Mouse (Mus musculus) embryonic facial prominence, embryonic 10.5 days (tissue): Measurements from ENCODE around the gene Gjc3. TPM values are rescaled to one million over a fixed set of nuclear protein-coding genes. Genes with fewer than 3 reads are reported as not detected.

Experiments
- DNase-seq: peaks from one replicate; pipeline ENCODE4 v3.0.0-alpha.2; 2017; ENCODE audit warnings: low spot score
- H3K27ac ChIP-seq: fragments of 300-500 bp; sonication (generic); replicated peaks from 2 replicates; pipeline ENCODE4 v1.5.1; 2016; ENCODE audit warnings: mild to moderate bottlenecking
- H3K27me3 ChIP-seq: fragments of 300-500 bp; sonication (generic); replicated peaks from 2 replicates; pipeline ENCODE4 v1.6.1; 2016; ENCODE audit warnings: low read depth, mild to moderate bottlenecking; ENCODE audit not compliant: poor library complexity, severe bottlenecking
- H3K36me3 ChIP-seq: fragments of 300-500 bp; sonication (generic); replicated peaks from 2 replicates; pipeline ENCODE4 v1.6.1; 2016; ENCODE audit warnings: mild to moderate bottlenecking, moderate library complexity
- H3K4me1 ChIP-seq: fragments of 300-500 bp; sonication (generic); 2 replicates; pipeline ENCODE4 v1.6.1; 2016
- H3K4me3 ChIP-seq: fragments of 300-500 bp; sonication (generic); 2 replicates; pipeline ENCODE4 v1.5.1; 2016; ENCODE audit warnings: mild to moderate bottlenecking, moderate library complexity
- H3K9me3 ChIP-seq: fragments of 300-500 bp; sonication (generic); 2 replicates; pipeline ENCODE4 v1.6.1; 2016; ENCODE audit warnings: mild to moderate bottlenecking
- WGBS: fragments of 180-500 bp; shearing (Covaris S2); methylation state at CpG from one replicate; pipeline ENCODE4 v1.1.7; 2016; 5-methylcytosine and 5-hydroxymethylcytosine counted together
- polyA plus RNA-seq: library from polyadenylated mRNA; unstranded; fragments of >200 nt; fragmentation: Nextera tagmentation; extraction: Ambion mirVana; gene quantifications from 2 replicates; pipeline ENCODE4 v1.2.1, GENCODE M21; 2016

Gene Gjc3
- polyA plus RNA-seq: 0.06 and 0.07 TPM in 2 replicates

DNA sequence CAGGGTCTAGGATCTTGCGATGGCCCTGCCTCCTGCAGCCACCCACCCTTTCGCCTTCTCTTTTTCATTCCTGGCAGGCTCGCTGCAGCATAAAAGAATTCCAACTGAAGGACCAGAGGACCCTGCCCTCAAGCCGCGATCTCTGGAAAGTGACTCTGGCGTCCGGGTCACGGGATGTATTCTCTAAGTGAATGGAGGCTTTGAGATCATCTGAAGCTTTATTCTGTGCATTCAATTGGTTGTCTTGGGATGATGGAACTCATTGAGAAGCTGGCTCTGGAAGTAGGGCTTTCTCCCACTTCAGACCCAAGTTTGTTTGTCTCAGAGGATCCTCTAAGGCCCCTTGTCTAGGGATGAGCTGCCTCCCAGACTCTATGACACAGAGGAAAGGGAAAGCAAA lies at the start of gene Gjc3:
Gjc3 (minus strand) TSS at position 154 of the 400 bp plus-strand sequence.
- 47% methylated on average over 8 of the region's 8 CpGs for WGBS
- Histone ChIP-seq H3K4me1 (no peaks in the 10 kb centered on the region), H3K27me3 (no peaks in the 10 kb centered on the region), H3K9me3 (no peaks in the 10 kb centered on the region), H3K4me3 (no peak within 1 kb of the TSS), H3K27ac (no peak within 1 kb of the TSS), H3K36me3 (no peaks in the 10 kb centered on the region)
- no peak for DNase-seq

GRCm38 (mm10) chr5:138012382-138012781 lies 49.5 kb upstream of the Gjc3 start:
- 91% methylated on average over 5 of the region's 5 CpGs for WGBS
- H3K4me3 ChIP-seq: no peak overlapping the region
- H3K36me3 ChIP-seq: no peaks in the 10 kb centered on the region
- H3K4me1 ChIP-seq: no peaks in the 10 kb centered on the region
- no peaks in the 10 kb centered on the region for H3K27me3 ChIP-seq
- no peaks in the 10 kb centered on the region for H3K9me3 ChIP-seq
- no peak overlapping the region for H3K27ac ChIP-seq
- no peak for DNase-seq

DNA sequence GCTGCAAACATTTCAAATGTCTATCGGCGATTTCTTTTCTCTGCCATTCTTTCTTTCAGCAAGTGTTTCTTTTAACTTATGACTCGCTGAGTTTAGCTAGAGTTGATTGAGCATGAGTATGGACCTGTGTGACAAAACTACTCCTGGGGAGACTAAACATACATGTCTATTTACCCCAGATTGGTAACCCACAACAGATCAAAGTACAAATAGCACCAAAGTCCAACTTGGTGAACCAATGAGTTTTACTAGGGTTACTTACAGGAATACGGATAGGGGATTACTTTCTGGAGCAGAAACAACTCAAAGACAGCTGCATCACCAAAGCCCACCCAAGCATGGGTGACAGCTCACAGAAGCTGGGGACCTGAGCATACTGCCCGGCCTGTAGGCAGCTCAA lies 46.5 kb upstream of the Gjc3 start:
- Histone ChIP-seq H3K27me3 (no peaks in the 10 kb centered on the region), H3K27ac (no peak overlapping the region), H3K4me3 (no peak overlapping the region), H3K9me3 (no peaks in the 10 kb centered on the region), H3K4me1 (no peaks in the 10 kb centered on the region), H3K36me3 (no peaks in the 10 kb centered on the region)
- DNase-seq: no peak
- WGBS: 87% methylated on average over 5 of the region's 5 CpGs

GRCm38 (mm10) chr5:137986351-137986750 lies 23.5 kb upstream of the Gjc3 start:
- DNase-seq: no peak

DNA sequence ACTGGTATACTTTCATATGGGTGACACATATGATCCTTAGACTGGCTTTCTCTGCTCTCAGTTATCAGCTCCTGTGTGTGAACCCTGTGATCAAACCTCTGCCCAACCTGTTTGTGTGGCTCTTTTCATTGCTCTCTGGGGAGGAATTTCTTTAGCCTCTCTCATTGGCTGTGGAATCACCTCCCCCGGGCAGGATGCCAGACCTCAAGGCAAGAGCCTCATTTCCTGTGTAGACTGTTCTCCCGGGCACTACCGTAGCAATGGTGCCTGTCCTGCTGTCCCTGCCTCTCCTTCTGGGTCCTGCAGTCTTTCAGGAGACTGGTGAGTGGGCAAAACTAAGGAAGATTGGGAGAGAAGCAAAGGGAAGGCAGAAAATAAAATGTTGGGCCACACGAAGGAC lies 18.4 kb upstream of the Gjc3 start, which contains the start of gene Azgp1:
Azgp1 (plus strand) TSS at position 221 of the 400 bp plus-strand sequence.
- Histone ChIP-seq H3K4me1 (no peaks in the 10 kb centered on the region), H3K4me3 (no peak within 1 kb of the TSS), H3K27me3 (no peaks in the 10 kb centered on the region), H3K27ac (no peak within 1 kb of the TSS), H3K36me3 (no peaks in the 10 kb centered on the region), H3K9me3 (no peaks in the 10 kb centered on the region)
- DNase-seq: no peak
- WGBS: 81% methylated on average over 4 of the region's 4 CpGs

More at GRCm38 (mm10) chr5:137986351-137986750, 23.5 kb upstream of the Gjc3 start:
- H3K9me3 ChIP-seq: 0 out of 2 replicates have a peak, but pooled peaks cover 2% of the 10 kb centered on the region
- no peaks in the 10 kb centered on the region for H3K27me3 ChIP-seq
- H3K36me3 ChIP-seq: no peaks in the 10 kb centered on the region
- no peak overlapping the region for H3K27ac ChIP-seq
- no peaks in the 10 kb centered on the region for H3K4me1 ChIP-seq
- WGBS: 95% methylated on average over 1 of the region's 1 CpGs
- H3K4me3 ChIP-seq: no peak overlapping the region

- no peaks in the 10 kb centered on the region for H3K27me3 ChIP-seq
- 75% methylated on average over 2 of the region's 2 CpGs for WGBS
Measured at GRCm38 (mm10) chr5:137979081-137979480, 16.2 kb upstream of the Gjc3 start.

DNA sequence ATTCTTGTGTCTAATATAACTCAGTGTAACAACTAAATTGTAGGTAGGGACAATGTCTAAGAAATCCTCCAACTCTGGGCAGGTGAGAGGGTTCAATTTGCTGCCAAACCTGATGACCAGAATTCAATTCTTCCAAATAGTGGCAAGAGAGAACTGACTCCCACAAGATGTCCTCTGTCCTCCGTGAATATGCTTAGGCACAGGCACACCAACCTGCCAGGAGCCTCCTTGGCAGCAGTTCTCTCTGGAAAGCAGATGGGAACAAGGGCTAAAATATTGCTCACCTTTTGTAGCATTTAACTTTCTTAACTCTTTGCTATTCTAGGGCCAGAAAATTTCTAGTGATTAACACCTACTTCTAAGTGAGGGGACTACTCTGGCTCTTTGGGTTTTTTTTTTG lies 14.4 kb upstream of the Gjc3 start:
- Histone ChIP-seq H3K36me3 (no peaks in the 10 kb centered on the region), H3K9me3 (no peaks in the 10 kb centered on the region), H3K4me3 (no peak overlapping the region), H3K27me3 (no peaks in the 10 kb centered on the region), H3K27ac (no peak overlapping the region), H3K4me1 (no peaks in the 10 kb centered on the region)
- DNase-seq: no peak
- 45% methylated on average over 1 of the region's 1 CpGs for WGBS

More at GRCm38 (mm10) chr5:137979081-137979480, 16.2 kb upstream of the Gjc3 start:
- no peaks in the 10 kb centered on the region for H3K9me3 ChIP-seq
- no peaks in the 10 kb centered on the region for H3K36me3 ChIP-seq
- H3K27ac ChIP-seq: no peak overlapping the region
- no peak overlapping the region for H3K4me3 ChIP-seq
- no peaks in the 10 kb centered on the region for H3K4me1 ChIP-seq
- DNase-seq: no peak

- Histone ChIP-seq H3K4me1 (no peaks in the 10 kb centered on the region), H3K9me3 (no peaks in the 10 kb centered on the region), H3K27me3 (no peaks in the 10 kb centered on the region), H3K4me3 (no peak overlapping the region), H3K27ac (no peak overlapping the region), H3K36me3 (no peaks in the 10 kb centered on the region)
- no peak for DNase-seq
- 63% methylated on average over 1 of the region's 1 CpGs for WGBS
Measured at GRCm38 (mm10) chr5:137975434-137975833, 12.5 kb upstream of the Gjc3 start.

GRCm38 (mm10) chr5:137974724-137975123 lies 11.8 kb upstream of the Gjc3 start:
- DNase-seq: no peak
- 65% methylated on average over 3 of the region's 3 CpGs for WGBS
- no peak overlapping the region for H3K4me3 ChIP-seq

DNA sequence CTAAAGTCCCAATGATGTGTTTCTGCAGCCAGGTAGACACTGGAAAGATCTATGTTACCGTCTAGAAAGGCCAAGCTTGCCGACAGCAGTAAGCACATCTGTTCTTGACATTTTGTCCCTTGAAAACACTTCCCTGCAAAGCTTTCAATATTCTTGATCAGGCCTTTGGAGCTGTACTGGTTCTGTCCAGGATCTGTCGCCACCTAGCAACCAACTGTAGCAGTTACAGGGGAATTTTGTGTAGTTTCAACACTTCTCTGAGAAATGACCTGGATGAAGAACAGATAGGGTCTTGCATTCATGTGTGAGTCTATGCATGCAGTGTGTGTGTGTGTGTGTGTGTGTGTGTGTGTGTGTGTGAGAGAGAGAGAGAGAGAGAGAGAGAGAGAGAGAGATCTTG lies 10.8 kb upstream of the Gjc3 start:
- Histone ChIP-seq H3K36me3 (no peaks in the 10 kb centered on the region), H3K27ac (no peak overlapping the region), H3K4me1 (no peaks in the 10 kb centered on the region), H3K4me3 (no peak overlapping the region), H3K27me3 (no peaks in the 10 kb centered on the region), H3K9me3 (no peaks in the 10 kb centered on the region)
- 60% methylated on average over 3 of the region's 3 CpGs for WGBS
- DNase-seq: no peak

More at GRCm38 (mm10) chr5:137974724-137975123, 11.8 kb upstream of the Gjc3 start:
- no peaks in the 10 kb centered on the region for H3K4me1 ChIP-seq
- H3K9me3 ChIP-seq: no peaks in the 10 kb centered on the region
- H3K27me3 ChIP-seq: no peaks in the 10 kb centered on the region
- H3K36me3 ChIP-seq: no peaks in the 10 kb centered on the region
- no peak overlapping the region for H3K27ac ChIP-seq

GRCm38 (mm10) chr5:137973161-137973560 lies 10.3 kb upstream of the Gjc3 start:
- Histone ChIP-seq H3K4me3 (no peak overlapping the region), H3K27ac (no peak overlapping the region), H3K9me3 (no peaks in the 10 kb centered on the region), H3K4me1 (no peaks in the 10 kb centered on the region), H3K27me3 (no peaks in the 10 kb centered on the region), H3K36me3 (no peaks in the 10 kb centered on the region)
- 80% methylated on average over 2 of the region's 2 CpGs for WGBS
- no peak for DNase-seq

GRCm38 (mm10) chr5:137966492-137966891 lies 3.6 kb upstream of the Gjc3 start:
- H3K36me3 ChIP-seq: no peaks in the 10 kb centered on the region
- no peak overlapping the region for H3K4me3 ChIP-seq
- H3K9me3 ChIP-seq: no peaks in the 10 kb centered on the region
- H3K27ac ChIP-seq: no peak overlapping the region
- no peaks in the 10 kb centered on the region for H3K4me1 ChIP-seq
- no peak for DNase-seq
- H3K27me3 ChIP-seq: no peaks in the 10 kb centered on the region

- WGBS: 88% methylated on average over 3 of the region's 3 CpGs
- no peaks in the 10 kb centered on the region for H3K36me3 ChIP-seq
- H3K4me3 ChIP-seq: no peak overlapping the region
- H3K9me3 ChIP-seq: no peaks in the 10 kb centered on the region
- H3K4me1 ChIP-seq: no peaks in the 10 kb centered on the region
- no peak overlapping the region for H3K27ac ChIP-seq
- no peaks in the 10 kb centered on the region for H3K27me3 ChIP-seq
- DNase-seq: no peak
Measured at GRCm38 (mm10) chr5:137956404-137956803, 6.5 kb downstream of the Gjc3 start.

DNA sequence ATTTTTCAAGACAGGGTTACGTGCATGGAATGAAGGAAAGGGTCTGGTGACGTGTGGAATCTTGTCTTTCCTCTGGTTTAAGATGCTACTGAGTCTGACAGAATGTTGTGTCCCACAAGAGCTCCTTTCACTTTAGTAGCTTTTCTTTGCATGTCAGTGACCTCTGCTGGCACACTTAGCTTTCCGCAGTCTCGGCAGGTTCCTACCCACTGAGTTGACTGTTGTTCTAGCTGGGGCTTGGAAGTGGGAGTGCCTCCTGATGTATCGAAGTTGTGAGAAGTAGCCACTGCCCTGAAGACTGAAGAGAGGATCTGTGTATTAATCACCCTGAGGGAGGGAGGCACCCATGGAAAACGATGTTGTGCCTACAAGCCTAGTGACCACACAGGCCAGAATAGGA lies 11.7 kb downstream of the Gjc3 start:
- no peak overlapping the region for H3K27ac ChIP-seq
- no peaks in the 10 kb centered on the region for H3K9me3 ChIP-seq
- no peaks in the 10 kb centered on the region for H3K4me1 ChIP-seq
- DNase-seq: no peak
- H3K36me3 ChIP-seq: no peaks in the 10 kb centered on the region
- H3K4me3 ChIP-seq: no peak overlapping the region
- 36% methylated on average over 6 of the region's 6 CpGs for WGBS
- H3K27me3 ChIP-seq: no peaks in the 10 kb centered on the region
